Mouse (Mus musculus) thymus, postnatal 25 days (tissue): ENCODE results near the gene Bphl.

Experiments
- DNase-seq: peaks from one replicate; pipeline ENCODE4 v3.0.0; 2022

The Bphl gene

GRCm38 (mm10) chr13:34089358-34089757 is 52.0 kb downstream of the Bphl start:
- DNase-seq: no peak

GRCm38 (mm10) chr13:34095542-34096435 is 58.4 kb downstream of the Bphl start:
- DNase-seq: peak; percentile 41

- no peak for DNase-seq
Measured at GRCm38 (mm10) chr13:34096455-34096854, 59.1 kb downstream of the Bphl start.

- DNase-seq: no peak
Measured at GRCm38 (mm10) chr13:34097086-34097485, 59.7 kb downstream of the Bphl start.

- no peak for DNase-seq
Measured at GRCm38 (mm10) chr13:34100733-34101132, 63.3 kb downstream of the Bphl start.

- no peak for DNase-seq
Measured at GRCm38 (mm10) chr13:34101247-34101646, 63.9 kb downstream of the Bphl start.

GRCm38 (mm10) chr13:34101908-34102307 is 64.5 kb downstream of the Bphl start:
- DNase-seq: no peak

GRCm38 (mm10) chr13:34105364-34105763 is 68.0 kb downstream of the Bphl start:
- no peak for DNase-seq

GRCm38 (mm10) chr13:34106256-34106655 is 68.9 kb downstream of the Bphl start:
- DNase-seq: no peak

GRCm38 (mm10) chr13:34106999-34107398 is 69.6 kb downstream of the Bphl start:
- no peak for DNase-seq

- DNase-seq: no peak
Measured at GRCm38 (mm10) chr13:34109035-34109676, 71.8 kb downstream of the Bphl start.

- DNase-seq: no peak
Measured at GRCm38 (mm10) chr13:34109677-34110058, 72.3 kb downstream of the Bphl start.

GRCm38 (mm10) chr13:34111019-34111418 is 73.6 kb downstream of the Bphl start:
- DNase-seq: no peak

GRCm38 (mm10) chr13:34111878-34112277 is 74.5 kb downstream of the Bphl start:
- DNase-seq: no peak

GRCm38 (mm10) chr13:34112369-34113081 is 75.1 kb downstream of the Bphl start:
- no peak for DNase-seq

- DNase-seq: no peak
Measured at GRCm38 (mm10) chr13:34113086-34113485, 75.7 kb downstream of the Bphl start.

GRCm38 (mm10) chr13:34114654-34115053 is 77.3 kb downstream of the Bphl start:
- peak; percentile 51 for DNase-seq

- no peak for DNase-seq
Measured at GRCm38 (mm10) chr13:34116508-34116907, 79.1 kb downstream of the Bphl start.

GRCm38 (mm10) chr13:34118816-34119215 is 81.4 kb downstream of the Bphl start:
- DNase-seq: no peak

GRCm38 (mm10) chr13:34119406-34119805 is 82.0 kb downstream of the Bphl start:
- DNase-seq: peak; percentile 50

- DNase-seq: no peak
Measured at GRCm38 (mm10) chr13:34120536-34120935, 83.1 kb downstream of the Bphl start.
